Mouse (Mus musculus): Measurements from ENCODE around the gene Grin2d. TPM values are rescaled to one million over a fixed set of nuclear protein-coding genes. Genes with fewer than 3 reads are reported as not detected.

Gene Grin2d
- polyA plus RNA-seq, 1 experiment from 2014 or later: 0.66 TPM

GRCm38 (mm10) chr7:45872624-45873023, 5.6 kb downstream of the Grin2d start, which contains the start of gene Kdelr1:
Gene Kdelr1, plus strand, starts transcription at chr7:45872772.
- H3K9ac ChIP-seq (ENCODE audit: low read depth, low read length): peak within 1 kb of the TSS; percentile 97
- H3K27me3 ChIP-seq (replicated peaks; ENCODE audit: control insufficient read depth, insufficient read depth, low read length): no peaks in the 10 kb centered on the region; the same call in 1 of the 2 replicates
- ATAC-seq: peak; percentile 69
- H3K9me3 ChIP-seq (ENCODE audit: control insufficient read depth): no peaks in the 10 kb centered on the region
- TF ChIP-seq CTCF (IDR thresholded peaks at IDR 0.05; ENCODE audit: low read depth): peak; percentile 98
- H3K36me3 ChIP-seq (ENCODE audit: control insufficient read depth, insufficient read depth): peaks cover 22% of the 10 kb centered on the region
- under 1% methylated on average over 18 of the region's 18 CpGs for WGBS
- H3K4me2 ChIP-seq (replicated peaks; ENCODE audit: low read depth): peak within 1 kb of the TSS; percentile 79
- H3K4me3 ChIP-seq (ENCODE audit: low read depth, low read length): peak within 1 kb of the TSS; percentile 80
- no peaks in the 10 kb centered on the region; the same call in 1 of the 2 replicates for H3K4me1 ChIP-seq (replicated peaks; ENCODE audit: control insufficient read depth, insufficient read depth, low read length)
- peak within 1 kb of the TSS; percentile 98 for H3K27ac ChIP-seq (ENCODE audit: low read depth, low read length)

GRCm38 (mm10) chr7:45870282-45871058, 7.7 kb downstream of the Grin2d start:
- Histone ChIP-seq H3K27ac (ENCODE audit: low read depth, low read length) (no peak overlapping the region), H3K9me3 (ENCODE audit: control insufficient read depth) (no peaks in the 10 kb centered on the region), H3K4me3 (ENCODE audit: low read depth, low read length) (peak overlapping the region; percentile 28), H3K36me3 (ENCODE audit: control insufficient read depth, insufficient read depth) (peaks cover 7% of the 10 kb centered on the region; the same call in 1 of the 2 replicates), H3K27me3 (replicated peaks; ENCODE audit: control insufficient read depth, insufficient read depth, low read length) (no peaks in the 10 kb centered on the region; the same call in 1 of the 2 replicates), H3K4me2 (replicated peaks; ENCODE audit: low read depth) (peak overlapping the region; percentile 64), H3K4me1 (replicated peaks; ENCODE audit: control insufficient read depth, insufficient read depth, low read length) (no peaks in the 10 kb centered on the region; the same call in 1 of the 2 replicates), H3K9ac (ENCODE audit: low read depth, low read length) (peak overlapping the region; percentile 22; the same call in 1 of the 2 replicates)
- 7% methylated on average over 30 of the region's 30 CpGs for WGBS
- no peak for TF ChIP-seq CTCF (IDR thresholded peaks at IDR 0.05; ENCODE audit: low read depth)
- no peak for ATAC-seq

GRCm38 (mm10) chr7:45869787-45870186, 8.4 kb downstream of the Grin2d start:
- TF ChIP-seq CTCF (IDR thresholded peaks at IDR 0.05; ENCODE audit: low read depth): no peak
- H3K27ac ChIP-seq (ENCODE audit: low read depth, low read length): no peak overlapping the region
- H3K36me3 ChIP-seq (ENCODE audit: control insufficient read depth, insufficient read depth): 0 out of 2 replicates have a peak, but pooled peaks cover 5% of the 10 kb centered on the region
- H3K4me3 ChIP-seq (ENCODE audit: low read depth, low read length): peak overlapping the region; percentile 28
- no peaks in the 10 kb centered on the region for H3K9me3 ChIP-seq (ENCODE audit: control insufficient read depth)
- no peaks in the 10 kb centered on the region; the same call in 1 of the 2 replicates for H3K27me3 ChIP-seq (replicated peaks; ENCODE audit: control insufficient read depth, insufficient read depth, low read length)
- peak overlapping the region; percentile 64 for H3K4me2 ChIP-seq (replicated peaks; ENCODE audit: low read depth)
- ATAC-seq: no peak
- no peak overlapping the region for H3K9ac ChIP-seq (ENCODE audit: low read depth, low read length)
- 7% methylated on average over 13 of the region's 14 CpGs for WGBS
- H3K4me1 ChIP-seq (replicated peaks; ENCODE audit: control insufficient read depth, insufficient read depth, low read length): no peaks in the 10 kb centered on the region; the same call in 1 of the 2 replicates

GRCm38 (mm10) chr7:45869107-45869670, 9.0 kb downstream of the Grin2d start:
- H3K4me2 ChIP-seq (replicated peaks; ENCODE audit: low read depth): peak overlapping the region; percentile 64
- 0 out of 2 replicates have a peak, but pooled peaks cover 3% of the 10 kb centered on the region for H3K36me3 ChIP-seq (ENCODE audit: control insufficient read depth, insufficient read depth)
- no peaks in the 10 kb centered on the region; the same call in 1 of the 2 replicates for H3K27me3 ChIP-seq (replicated peaks; ENCODE audit: control insufficient read depth, insufficient read depth, low read length)
- no peaks in the 10 kb centered on the region for H3K9me3 ChIP-seq (ENCODE audit: control insufficient read depth)
- H3K27ac ChIP-seq (ENCODE audit: low read depth, low read length): peak overlapping the region; percentile 51; the same call in 1 of the 2 replicates
- TF ChIP-seq CTCF (IDR thresholded peaks at IDR 0.05; ENCODE audit: low read depth): no peak
- no peak overlapping the region for H3K9ac ChIP-seq (ENCODE audit: low read depth, low read length)
- ATAC-seq: no peak
- peak overlapping the region; percentile 28; the same call in 1 of the 2 replicates for H3K4me3 ChIP-seq (ENCODE audit: low read depth, low read length)
- no peaks in the 10 kb centered on the region; the same call in 1 of the 2 replicates for H3K4me1 ChIP-seq (replicated peaks; ENCODE audit: control insufficient read depth, insufficient read depth, low read length)
- WGBS: 39% methylated on average over 8 of the region's 8 CpGs

- Histone ChIP-seq H3K27me3 (replicated peaks; ENCODE audit: control insufficient read depth, insufficient read depth, low read length) (no peaks in the 10 kb centered on the region; the same call in 1 of the 2 replicates), H3K9ac (ENCODE audit: low read depth, low read length) (no peak overlapping the region), H3K4me3 (ENCODE audit: low read depth, low read length) (no peak overlapping the region), H3K36me3 (ENCODE audit: control insufficient read depth, insufficient read depth) (no peaks in the 10 kb centered on the region), H3K4me2 (replicated peaks; ENCODE audit: low read depth) (peak overlapping the region; percentile 64), H3K27ac (ENCODE audit: low read depth, low read length) (peak overlapping the region; percentile 55; the same call in 1 of the 2 replicates), H3K9me3 (ENCODE audit: control insufficient read depth) (no peaks in the 10 kb centered on the region), H3K4me1 (replicated peaks; ENCODE audit: control insufficient read depth, insufficient read depth, low read length) (no peaks in the 10 kb centered on the region; the same call in 1 of the 2 replicates)
- no peak for TF ChIP-seq CTCF (IDR thresholded peaks at IDR 0.05; ENCODE audit: low read depth)
- no peak for ATAC-seq
- 36% methylated on average over 2 of the region's 2 CpGs for WGBS
These were observed 10.3 kb downstream of the Grin2d start for GRCm38 (mm10) chr7:45867871-45868270.
